Mouse (Mus musculus): ENCODE results near the gene Xpnpep2.
A peak's percentile ranks its signal among the peaks of the same experiment; 100 is the strongest.

Gene Xpnpep2

GRCm38 (mm10) chrX:48108394-48109315 lies at the start of gene Xpnpep2:
TSS of gene Xpnpep2 (plus strand) at chrX:48108725.
- DNase-seq (ENCODE audit: low spot score): no peak

DNA sequence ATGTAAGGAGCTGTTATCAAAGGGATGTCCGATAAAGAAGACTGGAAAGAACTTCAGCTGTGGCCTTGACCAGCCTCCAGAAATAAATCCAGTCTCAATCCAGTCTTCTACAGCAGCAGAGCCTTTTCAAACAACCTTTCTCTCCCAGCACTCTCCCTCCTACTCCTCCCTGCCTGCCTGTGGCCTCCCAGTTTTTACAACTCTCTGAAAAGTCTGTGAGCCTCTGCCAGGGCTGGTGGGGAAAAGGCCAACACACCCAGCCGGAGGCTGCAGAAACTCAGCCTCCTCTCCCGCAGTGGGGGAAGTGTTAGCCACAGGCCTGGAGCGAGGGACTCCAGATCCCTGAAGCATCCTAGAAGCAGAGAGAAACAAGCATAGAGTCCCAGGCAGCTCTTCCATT lies 46.0 kb upstream of the Xpnpep2 start:
- DNase-seq (ENCODE audit: low spot score): peak; percentile 39

- DNase-seq (ENCODE audit: low spot score): no peak
Observed at GRCm38 (mm10) chrX:48064166-48064853, 44.2 kb upstream of the Xpnpep2 start.

GRCm38 (mm10) chrX:48066891-48067290 lies 41.6 kb upstream of the Xpnpep2 start:
- peak; percentile 3 for DNase-seq (ENCODE audit: low spot score)

DNA sequence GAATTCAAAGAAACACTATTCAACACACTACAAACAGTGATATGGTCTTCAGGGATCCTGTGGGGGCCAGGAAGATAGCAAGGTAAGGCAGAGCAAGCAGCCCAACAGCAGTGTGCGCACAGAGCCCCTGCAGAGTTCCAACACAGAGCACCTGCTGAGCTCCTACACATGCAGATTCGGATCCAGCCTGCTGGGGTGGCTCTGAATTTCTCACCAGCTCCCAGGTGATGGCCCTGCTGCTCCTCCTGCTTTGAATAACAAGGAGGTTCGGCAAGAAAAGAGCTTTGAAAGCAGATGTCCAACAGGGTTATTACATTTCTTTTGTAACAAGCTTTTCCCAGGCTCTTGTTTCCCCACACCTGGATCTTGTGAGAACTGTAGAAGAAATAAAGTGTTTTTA lies 36.6 kb upstream of the Xpnpep2 start:
- DNase-seq (ENCODE audit: low spot score): no peak

DNA sequence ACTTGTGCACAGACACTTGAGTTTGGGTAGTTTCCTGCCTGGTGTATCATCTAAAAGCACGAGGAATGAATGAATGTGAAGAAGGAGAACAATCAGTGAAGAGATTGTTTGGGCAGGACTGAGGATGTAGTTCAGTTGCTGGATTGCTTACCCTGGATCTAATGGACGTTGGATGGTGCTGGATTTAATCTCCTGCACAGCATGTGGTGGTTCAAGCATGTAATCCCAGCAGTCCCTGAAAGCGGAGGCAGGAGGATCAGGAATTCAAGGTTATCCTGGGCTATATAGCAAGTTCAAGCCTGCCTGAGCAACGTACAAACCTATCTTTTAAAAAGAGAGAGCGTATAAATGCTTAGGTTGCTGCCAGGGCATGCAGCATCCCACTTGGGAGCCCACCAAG lies 36.1 kb upstream of the Xpnpep2 start:
- no peak for DNase-seq (ENCODE audit: low spot score)

GRCm38 (mm10) chrX:48074691-48075090 lies 33.8 kb upstream of the Xpnpep2 start:
- DNase-seq (ENCODE audit: low spot score): no peak

DNA sequence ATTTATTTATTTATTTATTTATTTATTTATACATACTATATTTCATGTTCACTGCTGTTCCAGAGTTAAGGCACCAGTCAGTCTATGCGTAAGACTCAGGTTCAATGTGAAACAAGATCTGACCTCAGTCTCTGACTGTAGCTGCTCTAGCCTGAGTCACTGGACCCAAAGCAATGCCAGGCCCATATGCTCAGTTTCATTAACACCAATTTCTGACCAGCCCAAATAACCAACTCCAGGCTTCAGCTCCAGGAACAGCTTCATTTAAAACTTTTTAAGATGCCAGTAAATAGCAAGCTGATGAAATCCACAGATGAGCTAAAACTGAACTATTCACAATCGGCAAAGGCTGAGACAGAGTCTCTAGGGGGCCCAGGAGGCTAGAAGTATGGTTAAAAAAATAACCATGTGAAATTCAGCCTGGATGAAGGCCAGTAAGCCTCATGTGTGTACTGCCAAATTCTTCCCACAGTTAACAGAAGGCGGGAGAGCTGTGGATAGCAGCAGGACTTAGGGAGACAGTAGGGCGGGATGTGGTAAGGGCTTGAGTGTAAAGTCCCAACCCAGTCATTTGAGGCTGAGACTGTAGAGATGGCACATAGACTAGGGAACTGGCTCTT lies 31.6 kb upstream of the Xpnpep2 start:
- DNase-seq (ENCODE audit: low spot score): peak; percentile 71

DNA sequence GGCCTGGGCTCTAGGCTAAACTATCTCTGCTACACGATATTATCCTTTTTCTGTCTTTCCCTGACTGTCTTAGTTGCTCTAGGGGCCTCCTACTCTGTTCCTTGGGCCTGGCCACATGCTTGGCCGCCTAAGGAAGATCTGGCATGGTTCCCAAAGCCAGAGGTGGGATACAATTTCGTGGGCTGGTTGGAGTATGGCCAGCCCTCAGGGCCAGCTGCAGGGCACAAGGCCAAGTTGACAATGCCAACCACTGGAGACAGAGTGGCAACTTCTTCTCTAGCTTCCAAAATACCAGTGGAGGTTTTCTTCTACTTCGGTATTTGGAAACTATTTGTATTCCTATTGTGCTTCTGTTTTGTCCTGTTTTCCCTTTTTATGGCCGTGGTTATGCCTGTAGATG lies 26.2 kb upstream of the Xpnpep2 start:
- DNase-seq (ENCODE audit: low spot score): peak; percentile 18

- DNase-seq (ENCODE audit: low spot score): no peak
Observed at GRCm38 (mm10) chrX:48092129-48092528, 16.4 kb upstream of the Xpnpep2 start.

- no peak for DNase-seq (ENCODE audit: low spot score)
Observed at GRCm38 (mm10) chrX:48093555-48093954, 15.0 kb upstream of the Xpnpep2 start.

DNA sequence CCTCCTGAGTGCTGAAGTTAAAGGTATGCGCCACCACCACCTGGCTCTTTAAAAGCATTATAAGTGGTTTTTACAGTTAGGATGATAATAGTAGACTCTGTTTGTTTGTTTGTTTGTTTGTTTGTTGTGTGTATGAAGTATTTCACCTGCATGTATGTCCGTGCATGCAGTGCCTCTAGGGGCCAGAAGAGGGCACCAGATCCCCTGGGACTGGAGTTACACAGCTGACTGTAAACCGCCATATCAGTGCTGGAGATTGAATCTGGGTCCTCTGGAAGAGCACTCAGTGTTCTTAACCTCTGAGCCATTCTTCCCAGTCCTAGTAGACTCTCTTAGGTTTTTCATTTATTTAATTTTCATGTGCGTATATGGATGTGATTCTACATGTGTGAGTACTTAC lies 13.9 kb upstream of the Xpnpep2 start:
- DNase-seq (ENCODE audit: low spot score): no peak

GRCm38 (mm10) chrX:48096580-48096979 lies 11.9 kb upstream of the Xpnpep2 start:
- DNase-seq (ENCODE audit: low spot score): no peak

GRCm38 (mm10) chrX:48098470-48099129 lies 9.9 kb upstream of the Xpnpep2 start:
- DNase-seq (ENCODE audit: low spot score): no peak

- DNase-seq (ENCODE audit: low spot score): peak; percentile 60
Observed at GRCm38 (mm10) chrX:48099871-48100270, 8.7 kb upstream of the Xpnpep2 start.

DNA sequence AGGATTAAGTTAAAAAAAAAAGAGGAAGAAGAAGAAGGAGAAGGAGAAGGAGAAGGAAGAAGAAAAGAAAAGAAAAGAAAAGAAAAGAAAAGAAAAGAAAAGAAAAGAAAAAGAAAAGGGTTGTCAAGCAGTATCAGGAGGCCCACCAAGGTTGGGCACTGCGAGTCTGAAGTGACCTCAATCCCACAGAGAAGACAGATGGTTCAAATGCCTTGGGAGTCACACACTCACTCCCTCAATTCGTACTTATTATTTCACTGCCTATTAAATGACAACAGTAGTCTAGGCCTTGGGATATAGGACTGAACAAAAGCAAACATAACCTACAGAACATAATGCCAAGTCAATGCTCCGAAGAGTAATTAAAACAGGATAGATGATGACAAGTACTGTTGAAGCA lies 5.3 kb upstream of the Xpnpep2 start:
- DNase-seq (ENCODE audit: low spot score): no peak

DNA sequence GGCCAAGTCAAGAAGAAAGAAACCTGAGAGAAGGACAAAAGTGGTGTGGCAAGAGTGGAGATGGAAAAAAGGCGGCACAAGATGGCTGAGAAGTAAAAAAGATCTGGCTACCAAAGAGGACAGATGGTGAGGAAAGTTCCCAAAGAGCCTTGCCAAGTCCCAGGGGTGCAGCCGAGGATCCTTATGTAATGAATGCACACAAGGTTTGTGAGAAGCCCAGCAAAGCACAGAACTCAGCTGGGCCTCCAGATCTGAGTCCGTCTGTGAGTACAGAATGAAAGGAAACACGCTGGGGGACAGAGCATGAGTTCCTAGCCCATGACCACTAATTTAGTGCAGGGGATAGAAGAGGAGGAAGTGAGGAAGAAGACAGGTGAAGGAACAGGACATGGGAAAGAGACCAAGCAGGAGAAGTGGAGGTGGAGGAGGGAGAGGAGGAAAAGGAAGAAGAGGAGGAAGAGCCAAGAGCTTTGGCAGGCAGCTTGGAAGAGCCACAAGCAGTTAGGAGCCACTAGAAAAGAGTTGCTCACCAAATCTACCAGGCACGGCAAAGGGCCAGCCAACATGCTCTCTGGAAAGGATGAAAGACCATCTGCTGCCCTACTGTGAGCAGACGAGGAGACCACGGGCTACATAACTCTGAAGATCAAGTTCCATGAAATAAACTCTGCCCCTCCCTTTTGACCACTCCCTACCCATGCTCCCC lies 3.6 kb upstream of the Xpnpep2 start:
- peak; percentile 14 for DNase-seq (ENCODE audit: low spot score)

DNA sequence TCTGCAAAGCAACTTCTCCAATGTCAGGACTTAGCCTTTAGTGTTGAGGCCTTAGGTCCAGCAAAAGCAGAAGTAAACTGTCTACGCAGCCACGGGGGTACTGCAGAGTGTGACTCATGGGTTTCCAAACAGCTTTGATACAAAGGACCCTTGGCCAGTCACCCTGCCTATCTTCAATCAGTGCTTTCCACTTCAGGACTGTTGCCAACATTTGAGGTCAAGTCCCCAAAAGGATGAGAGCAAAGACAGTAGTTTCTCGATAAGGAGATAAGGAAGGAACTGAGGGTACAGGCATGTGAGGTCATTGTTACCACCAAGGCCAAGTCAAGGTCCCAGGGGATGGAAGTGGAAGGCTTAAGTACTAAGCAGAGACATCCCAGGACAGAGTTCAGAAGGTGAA lies 2.3 kb upstream of the Xpnpep2 start:
- DNase-seq (ENCODE audit: low spot score): no peak

GRCm38 (mm10) chrX:48109316-48109655 lies 761 bp downstream of the Xpnpep2 start:
- no peak for DNase-seq (ENCODE audit: low spot score)

DNA sequence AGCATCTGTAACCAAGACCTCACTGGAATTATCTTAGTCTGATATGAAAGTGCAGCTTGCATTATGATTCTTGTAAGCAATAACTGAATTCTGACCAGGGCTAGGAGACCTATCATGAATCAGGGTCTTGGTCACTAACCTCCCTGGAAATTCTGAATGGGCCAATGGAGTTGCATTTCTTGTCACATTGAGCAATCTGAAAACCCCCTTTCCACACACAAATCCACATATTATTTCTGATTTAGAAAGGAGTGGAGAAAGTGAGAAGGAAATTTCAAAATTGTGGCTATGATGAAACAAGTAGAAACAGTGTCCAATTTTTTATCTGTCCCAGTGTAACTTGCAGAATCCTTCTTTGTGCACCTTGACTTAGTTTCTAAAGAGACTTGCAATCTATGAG lies 10.8 kb downstream of the Xpnpep2 start:
- peak; percentile 23 for DNase-seq (ENCODE audit: low spot score)

- DNase-seq (ENCODE audit: low spot score): peak; percentile 41
Observed at GRCm38 (mm10) chrX:48124132-48125071, 15.9 kb downstream of the Xpnpep2 start.
